Mouse (Mus musculus): ENCODE measurements at regions not wholly inside any gene's neighbourhood (a gene's known extent, or its start where the extent isn't known, plus 50 kb on each side); places are given as distances from the start of the nearest gene placed in this dataset.
A peak's percentile ranks its signal among the peaks of the same experiment; 100 is the strongest.

GRCm38 (mm10) chr3:32277572-32277971 is 88.2 kb downstream of the Zmat3 start:
- Histone ChIP-seq H3K9me3 (ENCODE audit: control insufficient read depth, low read length) (no peaks in the 10 kb centered on the region), H3K4me3 (ENCODE audit: low read depth, low read length) (no peak overlapping the region), H3K4me2 (replicated peaks; ENCODE audit: low read depth, low read length) (no peak overlapping the region), H3K27ac (ENCODE audit: low read depth, low read length) (no peak overlapping the region), H3K36me3 (ENCODE audit: control insufficient read depth, insufficient read depth, low read length) (no peaks in the 10 kb centered on the region), H3K27me3 (ENCODE audit: control insufficient read depth, insufficient read depth, low read length) (no peaks in the 10 kb centered on the region), H3K4me1 (replicated peaks; ENCODE audit: control insufficient read depth, insufficient read depth, low read length) (no peaks in the 10 kb centered on the region), H3K9ac (ENCODE audit: low read depth, low read length) (no peak overlapping the region)
- 59% methylated on average over 3 of the region's 3 CpGs for WGBS
- DNase-seq (ENCODE audit: low spot score) = no peak
- no peak for ATAC-seq (ENCODE audit: low FRiP score)

GRCm38 (mm10) chr3:32265619-32266222 is 100.1 kb downstream of the Zmat3 start:
- no peaks in the 10 kb centered on the region for H3K9me3 ChIP-seq (ENCODE audit: control insufficient read depth, low read length)
- ATAC-seq (ENCODE audit: low FRiP score) (no peak), DNase-seq (ENCODE audit: low spot score) (peak; percentile 4)
- no peak overlapping the region for H3K27ac ChIP-seq (ENCODE audit: low read depth, low read length)
- no peaks in the 10 kb centered on the region for H3K36me3 ChIP-seq (ENCODE audit: control insufficient read depth, insufficient read depth, low read length)
- no peaks in the 10 kb centered on the region for H3K4me1 ChIP-seq (replicated peaks; ENCODE audit: control insufficient read depth, insufficient read depth, low read length)
- H3K4me3 ChIP-seq (ENCODE audit: low read depth, low read length) = no peak overlapping the region
- H3K27me3 ChIP-seq (ENCODE audit: control insufficient read depth, insufficient read depth, low read length) = no peaks in the 10 kb centered on the region
- 17% methylated on average over 5 of the region's 5 CpGs for WGBS
- no peak overlapping the region for H3K4me2 ChIP-seq (replicated peaks; ENCODE audit: low read depth, low read length)
- no peak overlapping the region for H3K9ac ChIP-seq (ENCODE audit: low read depth, low read length)

All from hindbrain, embryonic 11.5 days (tissue).